Mouse (Mus musculus) spleen, adult 2 months (tissue): ENCODE measurements around the gene Arhgap8.

Experiments used
- CTCF ChIP-seq: fragments of 200-500 bp; IDR thresholded peaks from 2 replicates; pipeline ENCODE4 v1.5.1; 2011; ENCODE audit warnings: mild to moderate bottlenecking, inconsistent platforms; ENCODE audit not compliant: insufficient read depth, insufficient read length, insufficient replicate concordance; ENCODE audit errors: extremely low read depth
- POLR2A ChIP-seq: fragments of 200-500 bp; IDR thresholded peaks from 2 replicates; pipeline ENCODE4 v1.6.1; 2011; ENCODE audit warnings: low read depth, low read length, inconsistent platforms

GRCm38 (mm10) chr15:84724199-84724598 is 4.3 kb downstream of the Arhgap8 start:
- TF ChIP-seq POLR2A (no peak), CTCF (no peak)
